Mouse (Mus musculus) frontal cortex, adult (tissue): ENCODE results near the gene Gjd3.
"Not testable (repeated sequence)": the region's sequence is repeated elsewhere in the genome, so short reads cannot be mapped to it uniquely, and the experiment has no call there.

ENCODE experiments used
- ATAC-seq: cut with Nextera tagmentation; 2 replicates; pipeline ENCODE4 v1.9.2; 2017; ENCODE audit warnings: mild to moderate bottlenecking, moderate library complexity, mixed read lengths; ENCODE audit not compliant: low TSS enrichment

The Gjd3 gene

GRCm38 (mm10) chr11:98982773-98983133 is at the start of gene Gjd3:
TSS of gene Gjd3 (minus strand) at chr11:98983016.
- ATAC-seq = no peak

- no peak for ATAC-seq
These were observed 44.2 kb upstream of the Gjd3 start for GRCm38 (mm10) chr11:99026899-99027440.

GRCm38 (mm10) chr11:99025878-99026277 is 43.1 kb upstream of the Gjd3 start:
- no peak for ATAC-seq

- no peak for ATAC-seq
These were observed 41.8 kb upstream of the Gjd3 start for GRCm38 (mm10) chr11:99024468-99025134.

- ATAC-seq = peak; percentile 100
These were observed 41.0 kb upstream of the Gjd3 start, which contains the start of gene Top2a for GRCm38 (mm10) chr11:99023500-99024467. TSS of gene Top2a (minus strand) at chr11:99024189.

- ATAC-seq = no peak
These were observed 40.3 kb upstream of the Gjd3 start for GRCm38 (mm10) chr11:99023094-99023493.

- ATAC-seq = no peak
These were observed 39.6 kb upstream of the Gjd3 start for GRCm38 (mm10) chr11:99022384-99022933.

GRCm38 (mm10) chr11:99019844-99020243 is 37.0 kb upstream of the Gjd3 start:
- no peak for ATAC-seq

- no peak for ATAC-seq
These were observed 31.0 kb upstream of the Gjd3 start for GRCm38 (mm10) chr11:99013856-99014255.

- ATAC-seq = no peak
These were observed 27.9 kb upstream of the Gjd3 start for GRCm38 (mm10) chr11:99010706-99011105.

- no peak for ATAC-seq
These were observed 27.3 kb upstream of the Gjd3 start for GRCm38 (mm10) chr11:99010124-99010523.

- no peak for ATAC-seq
These were observed 24.0 kb upstream of the Gjd3 start for GRCm38 (mm10) chr11:99006788-99007187.

GRCm38 (mm10) chr11:98999243-98999642 is 16.4 kb upstream of the Gjd3 start:
- ATAC-seq = no peak

- ATAC-seq = no peak
These were observed 16.0 kb upstream of the Gjd3 start for GRCm38 (mm10) chr11:98998776-98999175.

- ATAC-seq = no peak
These were observed 14.8 kb upstream of the Gjd3 start for GRCm38 (mm10) chr11:98997659-98998058.

GRCm38 (mm10) chr11:98995987-98996386 is 13.2 kb upstream of the Gjd3 start:
- ATAC-seq = no peak

- ATAC-seq = no peak
These were observed 8.1 kb upstream of the Gjd3 start for GRCm38 (mm10) chr11:98990866-98991265.

GRCm38 (mm10) chr11:98988260-98988659 is 5.4 kb upstream of the Gjd3 start:
- not testable (repeated sequence) for ATAC-seq

- no peak for ATAC-seq
These were observed 2.7 kb upstream of the Gjd3 start for GRCm38 (mm10) chr11:98985542-98985941.

- ATAC-seq = no peak
These were observed 735 bp upstream of the Gjd3 start for GRCm38 (mm10) chr11:98983551-98983950.

GRCm38 (mm10) chr11:98981997-98982772 is 631 bp downstream of the Gjd3 start:
- peak; percentile 83 for ATAC-seq
